Mouse (Mus musculus) left cerebral cortex, adult 8-10 months (tissue): ENCODE measurements at regions not wholly inside any gene's neighbourhood (a gene's known extent, or its start where the extent isn't known, plus 50 kb on each side); places are given as distances from the start of the nearest gene placed in this dataset.

Source experiments
- DNase-seq, 2 experiments: peaks; one replicate each; pipeline ENCODE4 v3.0.0; 2022; ENCODE audit warnings: low spot score in 2 of 2

DNA sequence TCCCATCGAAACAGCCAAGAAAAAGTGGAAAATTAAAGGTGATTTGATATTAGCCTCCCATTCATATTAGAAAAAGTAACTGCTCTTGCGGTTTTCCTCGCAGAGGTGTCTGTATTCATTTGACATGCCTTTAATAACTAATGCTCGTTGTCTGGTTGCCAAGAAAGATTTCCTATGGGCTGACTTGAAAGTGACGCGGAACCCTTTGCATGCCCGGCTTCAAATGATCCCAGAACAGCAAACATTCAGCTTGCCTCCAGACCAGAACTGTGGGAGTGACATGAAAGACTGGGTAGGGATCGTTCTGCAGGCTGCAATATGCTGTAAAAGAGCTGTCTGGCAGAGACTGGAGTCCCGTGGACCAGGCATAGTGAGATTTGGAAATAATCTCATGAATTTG lies 81.9 kb upstream of the Pkdcc start:
- no peak for DNase-seq

DNA sequence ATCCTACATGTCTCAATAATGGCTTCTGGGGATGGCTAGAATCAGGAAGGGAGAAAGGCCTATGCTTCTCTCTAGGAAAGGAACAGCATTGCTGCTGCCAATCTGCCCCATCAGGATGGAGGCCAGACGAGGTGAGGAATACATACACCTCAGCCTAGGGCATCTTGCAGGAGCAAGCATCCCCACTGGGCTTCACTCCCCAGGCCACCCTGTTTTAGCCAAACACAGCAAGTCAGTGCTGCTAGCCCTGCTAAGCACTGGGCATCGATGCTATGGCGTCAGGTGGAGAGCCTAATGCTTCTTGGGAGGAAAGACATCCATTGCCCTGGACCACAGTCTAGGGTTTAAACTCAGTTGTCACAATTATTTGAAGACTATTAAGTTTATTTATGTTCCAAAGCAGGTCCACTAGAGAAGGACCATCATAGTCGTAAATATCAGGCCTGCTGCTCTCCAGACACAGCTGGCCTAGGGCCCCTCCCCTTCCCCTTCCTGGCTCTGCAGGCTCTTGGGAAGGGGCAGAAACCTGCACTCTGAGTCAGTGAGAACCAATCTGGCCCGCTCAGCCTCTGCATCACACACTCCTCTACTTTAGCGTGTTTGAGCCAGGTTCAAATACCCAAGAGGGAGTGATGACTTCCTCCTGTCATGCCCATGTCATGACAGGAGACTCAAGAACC lies 79.5 kb upstream of the Pkdcc start:
- no peak for DNase-seq

DNA sequence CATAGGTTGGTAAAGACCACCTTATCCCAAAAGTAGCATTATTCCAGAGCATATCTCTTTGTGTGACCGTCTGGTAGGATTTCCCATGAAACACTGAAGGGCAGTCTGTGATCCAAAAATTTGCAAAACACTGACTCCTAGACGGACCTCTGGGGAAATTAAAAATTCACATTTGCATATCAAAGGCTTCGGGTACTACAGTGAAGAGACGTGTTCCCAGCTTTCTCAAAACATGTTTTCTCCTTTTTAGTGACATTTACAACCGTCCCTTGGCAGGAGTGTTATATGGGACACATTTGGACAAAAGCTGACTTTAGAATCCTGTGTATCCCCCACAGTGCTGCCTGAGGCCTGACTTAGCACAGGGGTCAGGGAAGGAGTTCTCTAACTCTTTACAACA lies 78.8 kb upstream of the Pkdcc start:
- DNase-seq, result no peak

GRCm38 (mm10) chr17:83137720-83138119 lies 77.4 kb upstream of the Pkdcc start:
- no peak for DNase-seq

DNA sequence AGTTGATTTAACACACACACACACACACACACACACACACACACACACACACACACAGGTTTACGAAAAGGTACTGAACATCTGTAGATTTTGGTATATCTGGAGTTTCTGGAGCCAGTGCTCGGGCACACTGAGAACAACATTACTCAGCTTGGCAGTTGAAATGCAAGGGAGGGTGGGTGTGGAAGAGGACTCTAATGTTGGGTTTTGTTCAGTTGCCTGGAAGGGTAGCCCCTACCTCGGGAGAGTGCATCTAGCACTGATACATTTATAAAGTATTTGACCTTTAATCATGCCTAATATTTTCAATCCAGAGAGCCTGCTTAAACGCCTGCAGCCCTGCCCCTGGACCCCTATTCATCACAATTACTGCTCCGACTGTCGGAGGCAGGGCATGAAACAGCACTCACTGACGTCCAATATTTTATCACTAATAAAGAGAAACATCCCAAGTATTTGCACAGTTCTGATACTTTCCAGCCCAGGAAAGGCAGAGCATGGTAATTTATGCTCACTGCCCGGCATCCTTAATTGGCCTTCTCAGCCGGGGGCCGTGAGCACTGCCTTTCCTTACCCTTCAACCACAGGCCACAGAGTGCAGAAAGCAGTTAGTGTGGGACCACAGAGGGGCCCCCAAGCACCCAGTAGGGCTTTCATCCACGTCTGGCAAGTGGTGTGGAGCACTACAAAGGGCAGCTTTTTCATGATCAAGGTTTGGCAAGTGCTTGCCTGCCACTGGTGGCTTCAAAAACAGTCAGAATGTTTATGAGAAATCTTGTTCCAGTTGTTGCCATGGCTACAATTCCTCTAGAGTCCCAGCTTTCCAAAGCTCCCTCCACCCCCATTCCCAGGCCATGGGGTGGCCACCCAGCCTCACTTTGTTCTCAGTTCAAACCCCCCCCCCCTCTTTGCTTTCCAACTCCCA lies 76.3 kb upstream of the Pkdcc start:
- DNase-seq, result no peak

GRCm38 (mm10) chr17:83148371-83148929 lies 66.6 kb upstream of the Pkdcc start:
- no peak for DNase-seq

GRCm38 (mm10) chr17:83149336-83149735 lies 65.8 kb upstream of the Pkdcc start:
- no peak for DNase-seq

DNA sequence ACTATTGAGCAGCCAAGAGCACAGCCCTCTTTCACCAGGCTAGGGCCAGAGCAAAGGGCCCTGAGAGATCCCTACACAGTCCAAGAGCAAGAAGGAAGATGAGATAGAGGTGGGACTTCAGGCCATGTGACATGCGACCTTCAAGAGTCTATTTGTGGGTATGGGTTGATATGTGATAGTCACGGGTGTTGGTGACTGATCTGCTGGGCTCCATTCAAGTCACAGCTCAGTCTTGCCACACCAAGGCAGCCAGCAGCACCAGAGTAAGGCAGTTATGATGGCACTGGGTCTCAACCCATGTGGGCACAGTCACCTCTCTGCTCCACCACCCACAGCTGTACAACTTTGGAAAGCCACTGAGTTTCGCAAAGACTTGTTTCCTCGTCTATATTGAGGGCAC lies 60.0 kb upstream of the Pkdcc start:
- no peak for DNase-seq

- DNase-seq, result no peak
Observed at GRCm38 (mm10) chr17:83156682-83157081, 58.4 kb upstream of the Pkdcc start.

- DNase-seq, result no peak
Observed at GRCm38 (mm10) chr17:83158053-83158452, 57.0 kb upstream of the Pkdcc start.

GRCm38 (mm10) chr17:83158652-83159051 lies 56.4 kb upstream of the Pkdcc start:
- no peak for DNase-seq

- DNase-seq, result no peak
Observed at GRCm38 (mm10) chr17:83159634-83160033, 55.5 kb upstream of the Pkdcc start.

- no peak for DNase-seq
Observed at GRCm38 (mm10) chr17:83160296-83160695, 54.8 kb upstream of the Pkdcc start.

- no peak for DNase-seq
Observed at GRCm38 (mm10) chr17:83161731-83162130, 53.4 kb upstream of the Pkdcc start.

DNA sequence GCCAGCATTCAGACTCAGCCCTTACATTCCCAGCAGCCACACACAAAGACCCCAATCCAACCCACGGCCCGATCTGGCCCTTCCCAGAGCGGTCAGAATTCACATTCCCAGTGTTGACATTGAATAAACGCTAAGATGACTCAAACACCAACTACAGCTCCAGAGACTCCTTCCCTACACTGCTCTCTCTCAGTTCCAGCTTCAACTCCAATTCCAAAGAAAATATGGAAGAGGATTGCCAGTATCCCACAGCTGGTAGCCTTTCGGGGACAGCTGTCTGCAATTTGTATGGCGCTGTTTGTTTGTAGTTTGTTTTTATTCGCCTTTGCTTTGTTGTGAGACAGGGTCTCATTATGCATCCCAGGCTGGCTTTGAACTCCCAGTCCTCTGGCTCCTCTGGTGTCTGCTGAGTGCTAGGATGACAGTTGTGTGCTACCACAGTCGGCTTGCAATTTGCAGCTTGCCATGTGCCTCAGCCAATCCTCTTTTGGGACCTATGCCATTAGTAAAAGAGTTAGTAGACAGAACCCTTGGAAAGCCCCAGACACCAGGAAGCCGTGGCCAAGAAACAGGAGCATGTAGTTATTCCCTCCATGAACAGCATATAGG lies 51.0 kb upstream of the Pkdcc start:
- no peak for DNase-seq

DNA sequence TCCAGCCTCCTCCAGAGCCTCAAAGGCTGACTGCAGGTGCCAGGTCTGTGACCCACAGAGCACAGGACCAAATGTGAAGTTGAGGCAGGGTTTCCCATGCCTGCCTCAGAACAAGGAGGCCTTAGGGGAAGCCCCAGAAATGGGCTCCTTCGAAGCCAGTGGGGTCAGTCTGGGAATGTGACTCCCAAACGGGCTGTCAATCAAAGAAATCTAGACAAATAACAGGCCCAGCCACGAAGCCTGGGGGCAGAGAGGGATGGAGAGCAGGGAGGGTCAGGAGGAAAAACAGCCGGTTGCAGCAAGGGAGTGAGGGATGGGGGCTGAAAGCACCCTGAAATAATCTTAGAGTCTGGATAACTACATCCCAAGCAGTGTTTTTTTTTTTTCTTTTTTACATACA lies 50.4 kb upstream of the Pkdcc start:
- DNase-seq, result no peak

DNA sequence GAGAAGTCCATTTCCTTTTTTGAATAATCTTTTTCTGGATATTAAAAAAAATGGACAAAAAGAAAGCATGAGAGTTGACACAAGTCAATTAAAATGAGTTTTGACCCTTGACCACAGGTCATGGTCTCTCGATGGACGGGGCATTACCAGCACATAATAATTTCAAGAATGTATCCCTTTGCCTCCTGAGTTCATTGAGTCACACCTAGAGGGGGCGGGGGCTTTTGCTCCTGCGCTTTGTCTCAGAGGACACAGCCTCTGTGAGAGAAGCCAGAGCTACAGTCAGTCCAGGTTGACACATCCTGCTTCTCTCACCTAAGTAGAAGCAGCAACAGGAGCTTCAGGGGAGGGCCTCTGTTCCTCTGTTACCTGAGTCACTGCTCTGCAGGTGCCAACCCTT lies 50.0 kb upstream of the Pkdcc start:
- no peak for DNase-seq
